Mouse (Mus musculus) hindbrain, postnatal 0 days (tissue): Measurements from ENCODE around the gene Pip4k2c. TPM values are rescaled to one million over a fixed set of nuclear protein-coding genes. Genes with fewer than 3 reads are reported as not detected.

Source experiments
- ATAC-seq: fragments of 200-750 bp; cut with Nextera tagmentation; 2 replicates; pipeline ENCODE4 v1.8.0; 2017; ENCODE audit warnings: mild to moderate bottlenecking, moderate TSS enrichment, moderate library complexity
- DNase-seq: peaks from one replicate; pipeline ENCODE4 v3.0.0-alpha.2; 2015; ENCODE audit warnings: low spot score
- H3K27ac ChIP-seq: fragments of 300-500 bp; sonication (generic); 2 replicates; pipeline ENCODE4 v1.5.1; 2014; ENCODE audit warnings: mild to moderate bottlenecking
- H3K27me3 ChIP-seq: fragments of 300-500 bp; sonication (generic); 2 replicates; pipeline ENCODE4 v1.6.1; 2014; ENCODE audit warnings: low read length, mixed read lengths; ENCODE audit not compliant: insufficient read depth
- H3K36me3 ChIP-seq: fragments of 300-500 bp; sonication (generic); 2 replicates; pipeline ENCODE4 v1.6.1; 2014; ENCODE audit warnings: low read length, mixed read lengths; ENCODE audit not compliant: insufficient read depth
- H3K4me1 ChIP-seq: fragments of 300-500 bp; sonication (generic); 2 replicates; pipeline ENCODE4 v1.6.1; 2014; ENCODE audit warnings: antibody characterized with exemption, low read length, mixed read lengths; ENCODE audit not compliant: insufficient read depth
- H3K4me2 ChIP-seq: fragments of 300-500 bp; sonication (generic); 2 replicates; pipeline ENCODE4 v1.6.1; 2014; ENCODE audit warnings: low read depth, mild to moderate bottlenecking, low read length, moderate library complexity, mixed read lengths
- H3K4me3 ChIP-seq: fragments of 300-500 bp; sonication (generic); 2 replicates; pipeline ENCODE4 v1.5.1; 2014; ENCODE audit warnings: low read length
- H3K9ac ChIP-seq: fragments of 300-500 bp; sonication (generic); replicated peaks from 2 replicates; pipeline ENCODE4 v1.6.1; 2014; ENCODE audit warnings: mild to moderate bottlenecking, low read length, moderate library complexity, mixed read lengths
- H3K9me3 ChIP-seq: fragments of 300-500 bp; sonication (generic); 2 replicates; pipeline ENCODE4 v1.6.1; 2016; ENCODE audit warnings: low read length, mixed read lengths
- CTCF ChIP-seq: IDR thresholded peaks from 2 replicates; pipeline ENCODE4 v1.5.1; 2016; ENCODE audit warnings: antibody characterized with exemption, control low read depth, low read depth
- WGBS: fragments of 180-500 bp; shearing (Covaris S2); extraction: QIAGEN DNeasy Blood & Tissue Kit; methylation state at CpG from one replicate; pipeline ENCODE4 v1.1.7; 2014; 5-methylcytosine and 5-hydroxymethylcytosine counted together
- polyA plus RNA-seq: library from polyadenylated mRNA; unstranded; fragments of >200 nt; fragmentation: Nextera tagmentation; extraction: Ambion mirVana; gene quantifications from 2 replicates; pipeline ENCODE4 v1.2.1, GENCODE M21; 2015
- total RNA-seq: library from RNA; depleted of rRNA; stranded (reverse); fragments of >200 nt; gene quantifications from 2 replicates; pipeline ENCODE4 v1.2.3, GENCODE M21; 2014

The Pip4k2c gene
- total and polyA plus RNA-seq, 2 experiments from 2014 or later, result 20.2 to 22.8 TPM

DNA sequence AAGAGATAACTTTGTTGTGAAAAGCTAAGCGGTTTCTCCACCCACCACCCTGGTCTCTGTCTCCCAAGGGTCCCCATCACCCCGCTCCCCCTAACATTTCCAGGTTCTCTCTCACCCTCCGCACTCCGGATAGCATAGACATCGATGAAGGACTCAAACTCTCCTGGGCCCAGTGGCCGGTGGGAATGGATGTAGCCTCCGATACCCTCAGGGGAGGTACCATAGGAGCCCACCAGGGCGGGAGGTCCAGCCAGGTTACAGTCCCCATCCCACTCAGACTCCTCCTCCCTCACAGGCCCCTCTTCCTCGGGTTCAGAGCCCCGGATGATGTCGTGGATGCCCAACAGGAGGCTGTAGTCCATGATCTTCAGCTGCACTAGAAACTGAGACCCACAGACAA, 11.9 kb downstream of the Pip4k2c start:
- ATAC-seq, result no peak
- Histone ChIP-seq H3K27ac (peak overlapping the region; percentile 43; the same call in 1 of the 2 replicates), H3K9ac (no peak overlapping the region), H3K4me1 (peaks cover 6% of the 10 kb centered on the region), H3K4me2 (no peak overlapping the region), H3K36me3 (peaks cover 13% of the 10 kb centered on the region; the same call in 1 of the 2 replicates), H3K27me3 (no peaks in the 10 kb centered on the region), H3K9me3 (no peaks in the 10 kb centered on the region), H3K4me3 (no peak overlapping the region)
- WGBS, result 81% methylated on average over 11 of the region's 11 CpGs
- no peak for TF ChIP-seq CTCF
- no peak for DNase-seq

GRCm38 (mm10) chr10:127199068-127199467, 12.3 kb downstream of the Pip4k2c start:
- Histone ChIP-seq H3K27ac (peak overlapping the region; percentile 43; the same call in 1 of the 2 replicates), H3K9ac (no peak overlapping the region), H3K9me3 (no peaks in the 10 kb centered on the region), H3K4me3 (no peak overlapping the region), H3K27me3 (no peaks in the 10 kb centered on the region), H3K36me3 (peaks cover 13% of the 10 kb centered on the region; the same call in 1 of the 2 replicates), H3K4me1 (peaks cover 9% of the 10 kb centered on the region), H3K4me2 (no peak overlapping the region)
- peak; percentile 40 for DNase-seq
- no peak for TF ChIP-seq CTCF
- 66% methylated on average over 5 of the region's 5 CpGs for WGBS
- peak; percentile 52 for ATAC-seq

DNA sequence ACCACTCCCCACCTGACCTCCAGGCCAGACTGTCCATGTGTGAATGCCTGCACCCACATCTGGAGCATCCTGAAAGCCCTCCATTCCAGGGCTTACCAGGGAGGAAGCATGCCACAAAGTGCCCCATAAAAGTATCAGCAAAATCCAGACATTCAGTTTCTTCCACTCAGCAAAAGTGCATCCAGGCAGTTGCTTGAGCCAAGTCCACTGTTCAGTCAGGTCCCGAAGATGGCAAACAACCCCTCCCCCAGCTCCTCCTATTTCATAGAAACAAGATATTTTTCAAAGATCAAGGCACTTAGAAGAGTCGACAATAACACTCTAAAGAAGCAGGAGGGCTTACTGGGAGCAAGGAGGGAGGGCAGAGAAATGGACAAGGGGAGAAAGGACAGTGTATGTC, 12.9 kb downstream of the Pip4k2c start:
- WGBS, result 73% methylated on average over 2 of the region's 2 CpGs

DNA sequence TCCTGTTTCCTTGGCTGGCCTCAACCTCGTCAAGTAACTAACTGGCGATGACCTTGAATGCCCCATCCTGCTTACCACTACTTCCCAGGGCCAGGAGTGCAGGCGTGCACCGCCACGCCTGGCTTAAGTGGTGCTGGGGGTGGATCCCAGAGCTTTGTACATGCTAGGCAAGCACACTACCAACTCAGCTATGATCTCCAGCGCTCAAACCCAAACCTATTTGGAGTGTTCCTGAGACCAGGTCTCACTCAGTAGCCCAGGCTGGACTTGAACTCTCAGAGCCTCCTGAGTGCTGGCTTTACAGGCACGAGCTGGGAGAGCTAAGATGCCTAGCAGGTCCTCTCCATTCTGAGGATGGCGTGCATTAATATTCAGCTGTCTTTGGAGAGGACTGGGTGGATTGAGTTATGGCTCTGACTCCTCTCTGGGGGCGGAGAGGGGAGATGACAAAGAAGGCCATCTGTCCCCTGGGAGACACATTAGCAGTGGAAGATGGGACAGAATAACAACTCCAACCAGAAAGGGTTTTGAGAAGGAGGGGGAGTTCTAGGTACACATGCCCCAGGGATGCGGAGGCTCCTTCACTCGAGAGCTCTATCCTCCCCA, 13.8 kb downstream of the Pip4k2c start:
- Histone ChIP-seq H3K4me2 (no peak overlapping the region), H3K9me3 (no peaks in the 10 kb centered on the region), H3K27me3 (no peaks in the 10 kb centered on the region), H3K9ac (no peak overlapping the region), H3K36me3 (peaks cover 10% of the 10 kb centered on the region; the same call in 1 of the 2 replicates), H3K4me3 (no peak overlapping the region), H3K4me1 (peaks cover 9% of the 10 kb centered on the region), H3K27ac (peak overlapping the region; percentile 36; the same call in 1 of the 2 replicates)
- DNase-seq (no peak), ATAC-seq (no peak)
- 78% methylated on average over 11 of the region's 11 CpGs for WGBS
- no peak for TF ChIP-seq CTCF

More for the DNA sequence above, 12.9 kb downstream of the Pip4k2c start:
- Histone ChIP-seq H3K4me3 (no peak overlapping the region), H3K27ac (peak overlapping the region; percentile 37; the same call in 1 of the 2 replicates), H3K27me3 (no peaks in the 10 kb centered on the region), H3K9ac (no peak overlapping the region), H3K4me1 (peaks cover 9% of the 10 kb centered on the region), H3K36me3 (peaks cover 13% of the 10 kb centered on the region; the same call in 1 of the 2 replicates), H3K9me3 (no peaks in the 10 kb centered on the region), H3K4me2 (no peak overlapping the region)
- DNase-seq, result no peak
- no peak for TF ChIP-seq CTCF
- no peak for ATAC-seq

DNA sequence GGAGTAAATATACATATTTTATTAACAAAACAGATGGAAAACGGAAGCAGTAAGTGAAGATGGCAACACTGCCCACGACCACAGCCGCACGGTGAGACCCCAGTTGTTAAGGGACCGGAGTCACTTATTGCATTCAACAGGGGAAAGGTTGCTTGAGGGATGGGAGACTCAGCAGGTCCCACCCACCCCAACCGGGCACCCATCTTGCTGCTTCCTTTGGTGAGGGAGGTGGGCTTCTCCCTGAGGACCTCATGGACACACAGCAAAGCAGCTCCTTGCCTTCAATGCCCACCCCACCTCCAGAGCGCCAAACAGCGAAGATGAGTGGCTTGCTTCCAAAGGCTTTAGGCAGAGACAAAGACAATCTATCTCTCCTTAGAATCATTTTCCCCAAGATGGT, 14.3 kb downstream of the Pip4k2c start:
- no peak for DNase-seq
- H3K4me2 ChIP-seq, result no peak overlapping the region
- H3K9ac ChIP-seq, result no peak overlapping the region
- no peaks in the 10 kb centered on the region for H3K27me3 ChIP-seq
- WGBS, result 86% methylated on average over 8 of the region's 8 CpGs
- no peak for ATAC-seq
- H3K4me1 ChIP-seq, result peaks cover 9% of the 10 kb centered on the region
- no peak overlapping the region for H3K4me3 ChIP-seq
- peak overlapping the region; percentile 36 for H3K27ac ChIP-seq
- H3K9me3 ChIP-seq, result no peaks in the 10 kb centered on the region
- TF ChIP-seq CTCF, result no peak
- peaks cover 5% of the 10 kb centered on the region; the same call in 1 of the 2 replicates for H3K36me3 ChIP-seq

GRCm38 (mm10) chr10:127196392-127196791, 15.0 kb downstream of the Pip4k2c start:
- Histone ChIP-seq H3K27me3 (no peaks in the 10 kb centered on the region), H3K4me1 (peaks cover 9% of the 10 kb centered on the region), H3K27ac (peak overlapping the region; percentile 91), H3K9ac (peak overlapping the region; percentile 98), H3K4me3 (peak overlapping the region; percentile 93), H3K9me3 (no peaks in the 10 kb centered on the region), H3K4me2 (peak overlapping the region; percentile 99), H3K36me3 (peaks cover 3% of the 10 kb centered on the region; the same call in 1 of the 2 replicates)
- TF ChIP-seq CTCF, result no peak
- WGBS, result 3% methylated on average over 5 of the region's 5 CpGs
- DNase-seq (peak; percentile 78), ATAC-seq (peak; percentile 75)
